Mouse (Mus musculus) liver, embryonic 14 days (tissue): ENCODE results near the gene Dmpk. TPM values are rescaled to one million over a fixed set of nuclear protein-coding genes. Genes with fewer than 3 reads are reported as not detected.

Experiments
- polyA plus RNA-seq: library from polyadenylated mRNA; depleted of rRNA; stranded (reverse); fragments of >200 nt; gene quantifications from 2 replicates; pipeline ENCODE4 v1.2.3, GENCODE M21; 2012; rRNA removed

Gene Dmpk
- 14.9 and 19.8 TPM in 2 replicates for polyA plus RNA-seq

DNA sequence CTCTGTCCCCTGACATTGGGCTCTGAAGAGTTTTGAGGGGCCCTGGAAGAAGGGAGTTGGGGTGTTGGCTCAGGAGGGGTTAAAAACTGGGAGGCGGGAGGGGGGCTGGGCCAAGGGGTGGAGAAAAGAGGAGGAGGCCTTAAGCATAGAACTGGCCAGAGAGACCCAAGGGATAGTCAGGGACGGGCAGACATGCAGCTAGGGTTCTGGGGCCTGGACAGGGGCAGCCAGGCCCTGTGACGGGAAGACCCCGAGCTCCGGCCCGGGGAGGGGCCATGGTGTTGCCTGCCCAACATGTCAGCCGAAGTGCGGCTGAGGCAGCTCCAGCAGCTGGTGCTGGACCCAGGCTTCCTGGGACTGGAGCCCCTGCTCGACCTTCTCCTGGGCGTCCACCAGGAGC is at the start of gene Dmpk:
TSS of gene Dmpk (plus strand) at position 149 of the 400 bp plus-strand sequence.

DNA sequence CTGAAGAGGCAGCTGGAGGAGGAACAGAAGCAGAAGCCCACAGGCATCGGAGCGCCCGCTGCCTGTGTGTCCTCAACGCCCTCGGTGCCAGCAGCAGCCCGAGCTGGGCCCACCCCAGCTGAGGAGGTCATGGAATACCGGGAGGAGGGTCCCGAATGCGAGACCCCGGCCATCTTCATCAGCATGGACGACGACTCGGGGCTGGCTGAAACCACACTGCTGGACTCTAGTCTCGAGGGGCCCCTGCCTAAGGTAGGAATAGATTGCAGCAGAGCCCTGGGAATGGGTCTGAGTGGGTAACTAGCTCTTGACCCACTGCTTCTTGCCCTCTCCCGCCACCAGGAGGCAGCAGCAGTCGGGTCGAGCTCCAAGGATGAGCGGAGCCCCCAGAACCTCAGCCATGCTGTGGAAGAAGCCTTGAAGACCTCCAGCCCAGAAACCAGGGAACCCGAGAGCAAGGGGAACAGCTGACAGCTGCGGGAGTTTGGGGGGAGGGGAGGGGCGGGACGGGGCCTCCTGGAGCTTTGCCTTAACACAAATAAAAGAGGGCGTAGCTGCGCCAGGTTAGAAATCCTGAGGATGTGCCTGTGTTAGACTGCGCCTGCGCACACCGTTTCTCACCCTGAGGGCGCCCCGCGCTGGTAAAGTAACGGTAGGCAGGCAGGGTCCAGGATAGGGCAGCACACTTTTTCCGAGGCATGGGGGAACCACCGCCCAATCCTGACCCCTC is 29.4 kb upstream of the Dmpk start, which contains the start of gene Rsph6a:
TSS of gene Rsph6a (plus strand) at position 644 of the 730 bp plus-strand sequence.

DNA sequence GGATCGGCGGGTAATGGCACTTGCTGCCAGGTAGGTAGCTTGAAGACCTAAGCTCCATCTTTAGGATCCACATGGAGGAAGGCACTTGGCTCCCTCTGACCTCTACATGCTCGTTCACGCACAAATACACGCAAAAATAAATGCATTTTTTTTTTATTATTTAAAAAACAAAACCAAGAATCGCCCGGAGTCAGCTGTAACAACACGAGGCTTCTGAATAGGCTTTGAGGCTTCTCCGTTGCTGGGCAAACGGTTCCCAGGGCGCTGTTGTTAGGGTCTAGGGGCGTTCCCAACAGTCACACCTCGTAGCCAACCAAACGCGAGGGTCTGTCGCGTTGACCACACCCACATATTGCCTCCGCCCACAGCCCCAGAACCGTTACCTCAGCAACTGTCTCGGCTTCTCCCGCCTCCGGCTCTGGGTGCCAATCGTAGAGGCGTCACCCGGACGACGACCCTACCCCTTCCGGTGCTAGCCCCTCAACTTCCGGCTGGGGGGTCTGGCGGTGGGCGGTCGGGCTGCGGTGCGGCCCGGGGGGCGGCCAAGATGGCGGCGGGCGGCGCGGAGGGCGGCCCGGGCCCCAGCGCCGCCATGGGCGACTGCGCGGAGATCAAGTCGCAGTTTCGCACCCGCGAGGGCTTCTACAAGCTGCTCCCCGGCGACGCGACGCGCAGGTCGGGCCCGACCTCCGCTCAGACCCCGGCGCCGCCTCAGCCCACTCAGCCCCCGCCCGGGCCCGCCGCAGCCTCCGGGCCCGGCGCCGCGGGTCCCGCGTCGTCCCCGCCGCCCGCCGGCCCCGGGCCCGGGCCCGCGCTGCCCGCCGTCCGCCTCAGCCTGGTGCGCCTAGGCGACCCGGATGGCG is 7.7 kb upstream of the Dmpk start, which contains the start of gene Dmwd:
TSS of gene Dmwd (plus strand) at position 505 of the 863 bp plus-strand sequence.

DNA sequence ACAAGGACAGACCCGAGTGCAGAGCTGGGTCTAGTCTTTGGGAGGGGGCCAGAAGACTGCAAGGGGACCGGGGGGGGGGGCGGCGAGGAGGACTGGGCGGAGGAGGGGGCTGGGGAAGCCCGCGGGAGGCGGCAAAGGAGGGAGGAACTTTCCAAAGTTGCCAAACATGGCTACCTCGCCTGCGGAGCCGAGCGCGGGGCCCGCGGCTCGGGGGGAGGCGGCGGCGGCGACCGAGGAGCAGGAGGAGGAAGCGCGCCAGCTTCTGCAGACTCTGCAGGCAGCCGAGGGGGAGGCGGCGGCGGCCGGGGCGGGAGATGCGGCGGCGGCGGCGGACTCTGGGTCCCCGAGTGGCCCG is 10.8 kb downstream of the Dmpk start, which contains the start of gene Six5:
TSS of gene Six5 (plus strand) at position 124 of the 355 bp plus-strand sequence.

DNA sequence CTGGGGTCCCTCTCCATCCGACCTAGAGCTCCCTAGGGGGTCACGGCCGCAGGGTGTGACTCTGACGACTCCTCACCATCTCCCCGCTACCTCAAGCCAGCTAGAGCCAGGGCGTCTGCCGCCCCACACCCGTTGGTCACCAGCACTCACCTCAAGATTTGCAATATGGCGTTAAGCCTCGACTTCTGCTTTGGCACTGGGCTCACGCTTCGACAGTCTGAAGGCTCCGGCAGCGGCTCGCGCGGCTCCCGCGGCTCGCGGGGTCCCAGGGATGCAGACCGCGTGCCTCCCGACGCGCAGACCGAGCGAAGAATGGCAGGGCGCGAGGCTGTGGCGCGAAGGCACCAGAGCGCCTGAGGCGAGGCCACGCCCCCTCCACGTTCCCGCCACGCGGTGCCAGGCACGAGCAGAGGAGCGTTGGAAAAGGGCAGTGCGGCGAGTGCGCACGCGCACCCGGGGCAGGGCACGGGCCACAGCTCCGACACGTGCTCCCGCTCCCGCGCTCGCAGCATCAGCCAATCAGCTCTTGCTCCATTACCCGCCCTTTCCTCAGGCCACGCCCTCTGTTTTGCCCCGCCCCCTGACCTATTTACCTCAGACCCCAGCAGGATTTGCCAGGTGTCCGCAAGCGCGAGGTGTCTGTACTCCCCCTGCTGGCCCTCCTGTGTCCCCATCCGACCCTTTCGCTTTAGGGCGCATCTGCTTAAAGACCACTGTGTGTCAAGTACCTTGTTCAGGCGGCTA is 34.6 kb downstream of the Dmpk start, which contains the start of gene Gm4969:
TSS of gene Gm4969 (minus strand) at position 341 of the 744 bp plus-strand sequence.

DNA sequence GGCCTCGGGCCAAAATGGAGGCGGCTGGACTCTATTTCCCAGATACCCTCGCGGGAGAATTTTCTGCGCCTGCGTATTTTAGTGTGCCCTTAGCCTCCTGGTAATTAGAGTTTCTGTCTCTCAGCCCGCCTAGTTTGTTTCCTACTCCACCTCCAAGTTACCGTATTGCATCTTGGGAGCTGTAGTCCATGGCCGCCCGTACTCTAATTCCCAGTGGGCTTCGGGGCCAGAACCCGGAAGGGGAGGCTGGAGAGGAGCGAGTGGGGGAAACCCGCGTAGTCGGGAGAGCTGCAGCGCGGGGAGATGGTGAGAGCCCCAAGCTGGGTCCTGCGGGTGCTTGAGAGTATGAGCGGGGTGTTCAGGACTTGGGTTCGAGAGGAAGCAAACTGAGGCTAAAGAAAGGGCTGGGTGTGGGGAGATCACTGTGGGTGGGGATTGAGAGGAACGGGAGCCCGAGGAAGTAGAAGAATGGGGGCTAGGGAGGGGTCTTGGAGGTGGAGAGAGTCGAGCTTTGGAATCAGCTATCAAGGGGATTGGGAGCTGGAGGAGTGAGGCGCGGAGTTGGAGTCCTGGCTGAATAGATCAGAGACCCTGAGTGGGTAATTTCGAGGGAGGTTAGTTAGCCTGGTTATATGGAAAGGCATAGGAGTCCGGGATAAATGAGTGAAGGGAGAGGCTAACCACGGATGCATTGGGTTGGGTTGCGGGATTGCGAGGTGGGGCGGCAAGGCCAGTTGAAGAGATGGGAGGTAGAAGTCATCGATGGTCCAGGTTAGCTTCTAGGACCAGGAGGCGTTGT is 36.2 kb downstream of the Dmpk start, which contains the start of gene Fbxo46:
TSS of gene Fbxo46 (plus strand) at position 229 of the 799 bp plus-strand sequence.

Other genes with a start within 250 kb of the Dmpk start
- gene Mill2, start 243.9 kb upstream of the Dmpk start, polyA plus RNA-seq = 0.19 and 0.20 TPM in 2 replicates
- 7.8 and 13.9 TPM in 2 replicates for gene Pglyrp1, start 212.5 kb upstream of the Dmpk start, polyA plus RNA-seq
- 9.2 and 9.6 TPM in 2 replicates for gene Ccdc61, start 173.4 kb upstream of the Dmpk start, polyA plus RNA-seq
- 0.10 and 0.13 TPM in 2 replicates for gene Nova2, start 158.0 kb upstream of the Dmpk start, polyA plus RNA-seq
- not detected in 2 replicates for gene Nanos2, start 96.4 kb upstream of the Dmpk start, polyA plus RNA-seq
- gene Mypop, start 92.6 kb upstream of the Dmpk start, polyA plus RNA-seq = 0.16 and 0.21 TPM in 2 replicates
- gene Irf2bp1, start 79.8 kb upstream of the Dmpk start, polyA plus RNA-seq = 6.5 and 6.7 TPM in 2 replicates
- 11.8 and 13.7 TPM in 2 replicates for gene Foxa3, start 60.3 kb upstream of the Dmpk start, polyA plus RNA-seq
- gene Sympk, start 59.5 kb upstream of the Dmpk start, polyA plus RNA-seq = 22.5 and 27.5 TPM in 2 replicates
- not detected in 2 replicates for gene Rsph6a, start 29.2 kb upstream of the Dmpk start, polyA plus RNA-seq
- 15.6 and 16.4 TPM in 2 replicates for gene Dmwd, start 7.6 kb upstream of the Dmpk start, polyA plus RNA-seq
- 2.7 and 2.9 TPM in 2 replicates for gene Six5, start 10.7 kb downstream of the Dmpk start, polyA plus RNA-seq
- 0.15 and 0.22 TPM in 2 replicates for gene Gm4969, start 34.5 kb downstream of the Dmpk start, polyA plus RNA-seq
- gene Fbxo46, start 36.0 kb downstream of the Dmpk start, polyA plus RNA-seq = 2.0 and 2.3 TPM in 2 replicates
- gene Qpctl, start 65.4 kb downstream of the Dmpk start, polyA plus RNA-seq = 2.0 and 2.1 TPM in 2 replicates
- 71.6 and 72.1 TPM in 2 replicates for gene Snrpd2, start 65.9 kb downstream of the Dmpk start, polyA plus RNA-seq
- gene Gipr, start 82.3 kb downstream of the Dmpk start, polyA plus RNA-seq = 0.14 and 0.16 TPM in 2 replicates
- gene Eml2, start 92.6 kb downstream of the Dmpk start, polyA plus RNA-seq = 6.7 and 7.0 TPM in 2 replicates
- gene Gpr4, start 128.7 kb downstream of the Dmpk start, polyA plus RNA-seq = 0.33 TPM in 2 replicates
- gene Opa3, start 144.5 kb downstream of the Dmpk start, polyA plus RNA-seq = 8.3 and 8.6 TPM in 2 replicates
- gene Vasp, start 188.0 kb downstream of the Dmpk start, polyA plus RNA-seq = 35.5 and 39.5 TPM in 2 replicates
- gene Ppm1n, start 196.2 kb downstream of the Dmpk start, polyA plus RNA-seq = 0.03 TPM in 1 of 2 replicates, not detected in the other
- 2.9 and 3.9 TPM in 2 replicates for gene Rtn2, start 198.8 kb downstream of the Dmpk start, polyA plus RNA-seq
- gene Fosb, start 226.2 kb downstream of the Dmpk start, polyA plus RNA-seq = 0.06 and 0.07 TPM in 2 replicates